Mouse (Mus musculus) cerebellum, adult 2 months (tissue): ENCODE measurements at regions not wholly inside any gene's neighbourhood (a gene's known extent, or its start where the extent isn't known, plus 50 kb on each side); places are given as distances from the start of the nearest gene placed in this dataset.

Experiments
- DNase-seq, 2 experiments: peaks; one replicate each; pipeline ENCODE4 v3.0.0; 2021
- H3K27ac ChIP-seq: fragments of 200-500 bp; 2 replicates; pipeline ENCODE4 v1.5.1; 2012; ENCODE audit warnings: low read length, control low read depth, inconsistent platforms; ENCODE audit not compliant: insufficient read depth
- H3K27me3 ChIP-seq: fragments of 200-500 bp; 2 replicates; pipeline ENCODE4 v1.6.1; 2012; ENCODE audit warnings: inconsistent platforms, mild to moderate bottlenecking, low read length, moderate library complexity; ENCODE audit not compliant: control insufficient read depth, insufficient read depth
- H3K4me1 ChIP-seq: fragments of 200-500 bp; 2 replicates; pipeline ENCODE4 v1.6.1; 2011; ENCODE audit warnings: low read length; ENCODE audit not compliant: control insufficient read depth, insufficient read depth
- H3K4me3 ChIP-seq: fragments of 200-500 bp; replicated peaks from 2 replicates; pipeline ENCODE3; 2011; ENCODE audit warnings: mild to moderate bottlenecking, low read depth, low read length, control low read depth; ENCODE audit not compliant: insufficient read depth
- CTCF ChIP-seq: fragments of 200-500 bp; IDR thresholded peaks from 2 replicates; pipeline ENCODE4 v1.5.1; 2011; ENCODE audit warnings: low read depth, mild to moderate bottlenecking, control low read depth, low read length, moderate library complexity, borderline replicate concordance; ENCODE audit not compliant: insufficient read depth
- POLR2A ChIP-seq: fragments of 200-500 bp; IDR thresholded peaks from 2 replicates; pipeline ENCODE4 v1.6.1; 2011; ENCODE audit warnings: low read length, control low read depth, borderline replicate concordance; ENCODE audit not compliant: insufficient read depth
- WGBS: fragments of 180-500 bp; shearing (Covaris S2); methylation state at CpG from one replicate; pipeline ENCODE4 v1.1.7; 2018; 5-methylcytosine and 5-hydroxymethylcytosine counted together

GRCm38 (mm10) chr6:71012436-71012822 is 56.1 kb downstream of the Foxi3 start:
- no peak overlapping the region for H3K27ac ChIP-seq
- H3K4me1 ChIP-seq = no peaks in the 10 kb centered on the region
- peak overlapping the region; percentile 35 for H3K4me3 ChIP-seq
- DNase-seq = no peak
- 18% methylated on average over 9 of the region's 9 CpGs for WGBS
- H3K27me3 ChIP-seq = no peaks in the 10 kb centered on the region
- no peak for TF ChIP-seq POLR2A
- no peak for TF ChIP-seq CTCF

GRCm38 (mm10) chr6:71012823-71013461 is 56.6 kb downstream of the Foxi3 start:
- peak; percentile 64 to 68 for DNase-seq
- TF ChIP-seq CTCF (peak; percentile 73; the same call in 1 of the 2 replicates), POLR2A (no peak)
- no peaks in the 10 kb centered on the region for H3K27me3 ChIP-seq
- H3K27ac ChIP-seq = no peak overlapping the region
- H3K4me1 ChIP-seq = no peaks in the 10 kb centered on the region
- H3K4me3 ChIP-seq = peak overlapping the region; percentile 78
- under 1% methylated on average over 38 of the region's 38 CpGs for WGBS

GRCm38 (mm10) chr6:71016388-71016787 is 60.1 kb downstream of the Foxi3 start:
- TF ChIP-seq POLR2A (no peak), CTCF (no peak)
- Histone ChIP-seq H3K27ac (no peak overlapping the region), H3K27me3 (no peaks in the 10 kb centered on the region), H3K4me1 (no peaks in the 10 kb centered on the region), H3K4me3 (no peak overlapping the region)
- 15% methylated on average over 1 of the region's 1 CpGs for WGBS
- no peak for DNase-seq

- no peak overlapping the region for H3K27ac ChIP-seq
- H3K4me3 ChIP-seq = no peak overlapping the region
- H3K27me3 ChIP-seq = no peaks in the 10 kb centered on the region
- 52% methylated on average over 9 of the region's 9 CpGs for WGBS
- no peaks in the 10 kb centered on the region for H3K4me1 ChIP-seq
- DNase-seq = no peak
- TF ChIP-seq POLR2A (no peak), CTCF (no peak)
Measured at GRCm38 (mm10) chr6:71021353-71021752, 65.0 kb downstream of the Foxi3 start.

GRCm38 (mm10) chr6:71025472-71025871 is 69.1 kb downstream of the Foxi3 start:
- no peak for TF ChIP-seq CTCF
- TF ChIP-seq POLR2A = no peak
- Histone ChIP-seq H3K27ac (no peak overlapping the region), H3K4me3 (no peak overlapping the region), H3K27me3 (no peaks in the 10 kb centered on the region), H3K4me1 (peaks cover 5% of the 10 kb centered on the region; the same call in 1 of the 2 replicates)
- no peak for DNase-seq
- WGBS = 91% methylated on average over 4 of the region's 4 CpGs

GRCm38 (mm10) chr6:71029663-71030062 is 73.3 kb downstream of the Foxi3 start:
- no peaks in the 10 kb centered on the region for H3K27me3 ChIP-seq
- H3K4me1 ChIP-seq = peaks cover 5% of the 10 kb centered on the region; the same call in 1 of the 2 replicates
- no peak overlapping the region for H3K4me3 ChIP-seq
- TF ChIP-seq CTCF (no peak), POLR2A (no peak)
- DNase-seq = no peak
- H3K27ac ChIP-seq = no peak overlapping the region
- 91% methylated on average over 6 of the region's 6 CpGs for WGBS

GRCm38 (mm10) chr6:71030541-71030940 is 74.2 kb downstream of the Foxi3 start:
- H3K27me3 ChIP-seq = no peaks in the 10 kb centered on the region
- H3K4me3 ChIP-seq = no peak overlapping the region
- no peak overlapping the region for H3K27ac ChIP-seq
- peaks cover 5% of the 10 kb centered on the region; the same call in 1 of the 2 replicates for H3K4me1 ChIP-seq
- peak; percentile 11 to 18 for DNase-seq
- no peak for TF ChIP-seq POLR2A
- peak; percentile 34; the same call in 1 of the 2 replicates for TF ChIP-seq CTCF
- 76% methylated on average over 5 of the region's 5 CpGs for WGBS

GRCm38 (mm10) chr6:71044241-71044640 is 87.9 kb downstream of the Foxi3 start:
- no peaks in the 10 kb centered on the region; the same call in 1 of the 2 replicates for H3K27me3 ChIP-seq
- no peaks in the 10 kb centered on the region for H3K4me1 ChIP-seq
- no peak overlapping the region for H3K4me3 ChIP-seq
- no peak for TF ChIP-seq POLR2A
- no peak for TF ChIP-seq CTCF
- 86% methylated on average over 3 of the region's 3 CpGs for WGBS
- DNase-seq = no peak
- no peak overlapping the region for H3K27ac ChIP-seq

GRCm38 (mm10) chr6:71045261-71045660 is 88.9 kb downstream of the Foxi3 start:
- no peak for TF ChIP-seq POLR2A
- TF ChIP-seq CTCF = no peak
- H3K27me3 ChIP-seq = no peaks in the 10 kb centered on the region; the same call in 1 of the 2 replicates
- WGBS = 85% methylated on average over 4 of the region's 4 CpGs

More at GRCm38 (mm10) chr6:71045261-71045660, 88.9 kb downstream of the Foxi3 start:
- no peaks in the 10 kb centered on the region for H3K4me1 ChIP-seq
- no peak overlapping the region for H3K4me3 ChIP-seq
- H3K27ac ChIP-seq = no peak overlapping the region
- no peak for DNase-seq
